Mouse (Mus musculus) bone marrow macrophage, adult 2 months (primary cell): ENCODE measurements around the gene Npas3.

Experiments used
- CTCF ChIP-seq: IDR thresholded peaks from 2 replicates; pipeline ENCODE4 v1.5.1; 2012; ENCODE audit warnings: low read depth, mild to moderate bottlenecking, low read length, moderate library complexity
- POLR2A ChIP-seq: IDR thresholded peaks from 2 replicates; pipeline ENCODE4 v1.6.1; 2012; ENCODE audit warnings: mild to moderate bottlenecking, low read depth, low read length, borderline replicate concordance

GRCm38 (mm10) chr12:53496386-53496785 lies 247.9 kb downstream of the Npas3 start:
- TF ChIP-seq POLR2A (no peak), CTCF (no peak)
